Mouse (Mus musculus) spleen, adult 18-20 months (tissue): ENCODE measurements at regions not wholly inside any gene's neighbourhood (a gene's known extent, or its start where the extent isn't known, plus 50 kb on each side); places are given as distances from the start of the nearest gene placed in this dataset.

Source experiments
- DNase-seq, 2 experiments: peaks; one replicate each; pipeline ENCODE4 v3.0.0; 2022; ENCODE audit warnings: mixed read lengths in 2 of 2

DNA sequence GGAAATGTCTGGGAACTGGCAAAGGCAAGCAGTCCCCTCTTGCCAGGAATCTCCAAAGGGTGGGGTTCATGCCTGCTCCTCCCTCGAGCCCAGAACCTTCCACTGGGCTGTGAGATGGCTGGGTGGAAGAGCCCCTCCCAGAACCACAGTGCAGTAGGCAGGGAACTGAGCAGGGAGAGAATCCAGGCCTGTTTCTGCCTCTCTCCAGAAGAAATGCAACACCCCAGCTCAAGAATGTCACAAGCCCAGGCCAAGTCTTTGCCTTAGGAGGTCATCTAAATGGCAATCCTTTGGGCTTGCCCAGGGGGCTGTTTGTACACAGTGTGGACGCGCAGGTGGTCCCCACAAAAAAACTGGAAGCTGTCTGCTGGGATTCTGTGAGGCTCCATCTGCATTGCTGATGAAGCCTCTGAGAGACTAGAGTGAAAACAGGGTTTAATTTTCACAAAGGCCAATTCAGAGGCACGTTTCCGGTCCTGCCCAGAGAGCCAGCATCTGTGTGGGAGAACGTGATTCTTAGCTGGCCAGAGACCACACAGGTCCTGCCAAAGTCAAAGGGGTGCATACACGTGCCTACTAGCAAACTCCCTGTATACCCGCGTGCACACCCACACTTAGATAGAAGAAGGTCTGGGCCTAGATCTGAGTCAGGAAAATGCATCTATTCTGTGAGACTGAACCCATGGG is 129.0 kb downstream of the Hmg20a start:
- DNase-seq: no peak

DNA sequence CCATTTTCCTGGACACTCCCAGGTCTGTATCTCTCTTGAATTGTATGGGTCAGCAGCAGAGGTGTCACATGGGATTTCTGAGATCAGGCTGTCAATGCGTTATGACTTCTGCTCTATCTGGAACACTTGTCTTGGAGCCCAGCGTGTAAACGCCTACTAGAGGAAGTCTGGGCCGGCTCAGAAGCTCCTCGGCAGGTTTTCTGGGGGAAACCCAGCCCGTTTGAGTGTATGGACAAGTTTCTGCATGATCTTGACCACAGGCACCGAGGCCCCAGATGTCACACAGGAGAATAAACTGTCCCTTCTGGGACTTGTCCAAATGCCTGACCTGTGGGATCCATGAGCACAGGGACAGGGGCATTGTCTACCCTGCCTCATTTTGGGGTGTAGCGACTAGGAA is 131.4 kb downstream of the Hmg20a start:
- DNase-seq: no peak

DNA sequence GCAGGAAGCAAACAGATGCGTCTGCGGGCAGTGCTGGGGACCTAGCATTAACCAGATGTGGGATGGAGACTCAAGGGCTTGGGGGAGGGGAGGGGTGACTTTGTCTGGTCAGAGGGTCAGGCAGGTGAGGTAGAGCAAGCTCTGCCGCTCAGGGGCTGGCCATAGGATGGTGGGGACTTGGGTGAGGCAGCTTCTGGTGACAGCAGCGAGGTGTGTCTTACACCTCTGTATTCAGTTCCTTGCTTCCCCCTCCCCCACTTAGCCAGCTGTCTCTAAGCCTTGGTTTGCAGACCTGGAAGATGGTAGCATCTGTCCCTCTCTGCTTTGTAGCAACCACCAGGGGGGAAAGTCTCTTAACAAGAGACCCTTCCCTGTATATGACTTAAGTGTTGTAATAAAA is 131.8 kb downstream of the Hmg20a start:
- DNase-seq: no peak

DNA sequence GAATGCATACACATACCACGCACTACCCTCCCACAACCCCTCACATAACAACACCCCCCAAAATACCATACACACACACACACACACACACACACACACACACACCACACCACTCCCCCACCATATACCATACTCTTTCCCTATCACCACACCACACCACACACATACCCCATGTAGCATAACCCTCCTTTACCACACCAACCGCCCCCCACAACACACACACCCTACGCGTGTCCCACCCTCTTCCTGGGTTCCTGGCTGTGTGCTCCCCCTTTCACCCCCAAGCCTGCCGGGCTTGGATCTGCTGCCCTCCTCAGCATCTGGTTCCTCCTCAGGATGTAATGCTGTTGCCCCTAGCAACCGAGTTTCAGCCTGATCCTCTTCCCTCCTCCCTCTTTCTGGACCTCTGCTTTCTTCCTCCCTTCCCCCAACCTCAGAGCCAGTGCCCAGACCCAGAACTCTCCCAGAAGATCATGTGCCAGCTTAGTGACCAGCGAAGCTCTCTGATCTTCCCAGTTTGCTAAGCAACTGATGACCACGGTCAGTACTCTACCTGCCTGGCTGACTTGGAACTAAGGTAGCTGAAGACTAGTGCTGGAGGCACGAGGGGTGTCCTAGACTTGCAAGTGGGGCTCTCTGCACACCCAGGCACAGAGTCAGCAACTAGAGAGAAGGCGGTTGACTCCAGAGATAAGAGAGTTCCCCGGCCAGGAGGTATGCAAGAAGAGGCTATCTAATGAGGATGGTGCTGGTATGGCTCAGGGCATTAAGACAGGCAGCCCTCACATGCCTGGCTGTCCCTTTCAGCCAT is 133.2 kb downstream of the Hmg20a start:
- no peak for DNase-seq

DNA sequence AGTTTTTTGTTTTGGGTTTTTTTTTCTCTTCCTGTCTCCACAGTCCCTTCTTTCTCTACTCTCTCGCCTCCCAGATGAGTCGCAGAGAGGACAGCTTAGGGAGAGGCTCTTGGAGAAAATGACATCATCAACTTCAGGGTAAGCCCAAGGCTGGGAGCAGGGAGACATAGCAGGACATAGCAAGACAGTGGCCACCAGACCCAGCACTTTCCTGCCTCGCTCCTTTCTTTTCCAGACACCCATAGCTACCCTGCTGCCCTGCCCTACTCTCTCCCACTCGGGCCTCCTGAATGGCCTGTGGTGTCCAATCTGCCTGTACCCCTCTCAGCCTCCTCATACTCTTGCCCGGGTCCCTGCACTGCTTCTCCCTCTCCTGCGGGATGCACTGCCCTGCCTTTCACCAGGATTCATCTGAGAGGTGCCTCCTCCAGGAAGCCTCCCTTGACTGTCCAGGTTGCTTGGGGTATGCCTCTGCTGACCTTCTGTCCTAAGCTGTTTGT is 133.8 kb downstream of the Hmg20a start:
- DNase-seq: no peak

DNA sequence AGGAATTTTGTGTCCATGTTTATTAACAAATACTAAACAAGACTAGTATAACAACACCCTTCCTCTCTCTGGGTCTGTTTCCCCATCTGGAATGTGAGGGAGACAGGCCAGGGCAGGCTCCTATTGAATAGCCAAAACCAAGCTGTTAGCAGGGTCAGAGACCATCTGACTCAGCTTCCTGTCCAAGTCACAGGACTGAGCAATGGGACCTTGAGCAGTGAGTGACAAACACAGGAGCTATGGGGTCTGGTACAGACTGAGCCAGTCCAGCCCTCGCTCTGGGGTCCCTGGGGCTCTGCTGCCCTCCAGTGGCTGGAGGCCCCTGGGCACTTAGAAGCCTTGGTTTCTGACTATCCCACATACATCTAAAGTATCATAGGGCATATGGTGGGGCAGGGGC is 134.4 kb downstream of the Hmg20a start:
- DNase-seq: peak; percentile 36 to 61

DNA sequence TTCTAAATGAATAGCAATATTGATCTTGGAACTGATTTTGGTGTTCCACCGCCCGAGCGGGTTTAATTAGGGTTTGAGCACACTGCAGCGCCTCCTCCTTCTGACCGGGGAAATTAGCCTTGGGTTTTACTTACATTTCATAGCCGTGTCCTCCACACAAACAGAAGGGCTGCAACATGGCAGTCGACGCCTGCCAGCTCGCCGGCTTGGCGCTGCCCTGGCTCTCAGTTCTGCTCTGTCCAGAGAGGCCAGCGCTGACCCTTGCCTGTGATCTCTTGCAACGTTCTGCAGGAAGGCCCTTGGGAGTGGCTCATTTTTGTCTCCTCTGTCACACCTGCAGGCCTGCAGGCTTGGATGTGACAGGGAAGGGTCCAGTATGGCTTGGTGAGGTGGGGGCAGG is 135.2 kb downstream of the Hmg20a start:
- DNase-seq: no peak

DNA sequence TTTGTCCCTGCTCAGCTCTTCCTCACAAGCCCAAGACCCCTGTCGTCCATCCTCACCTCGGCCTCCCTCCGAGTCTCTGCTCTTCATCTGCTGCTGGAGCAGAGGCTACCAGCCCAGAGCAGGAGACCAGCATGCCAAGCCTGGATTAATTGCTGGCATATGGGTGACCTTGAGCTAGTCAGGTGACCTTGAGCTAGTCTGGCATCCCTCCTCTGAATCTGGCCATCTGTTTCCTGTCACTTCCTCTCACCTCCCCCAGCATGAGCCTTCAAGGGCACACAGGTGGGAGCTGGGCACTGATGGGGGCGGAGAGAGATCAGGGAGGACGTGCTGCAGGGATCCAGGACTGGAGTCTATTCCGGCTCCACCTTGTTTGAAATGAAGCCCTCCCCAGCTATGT is 135.7 kb downstream of the Hmg20a start:
- DNase-seq: no peak

DNA sequence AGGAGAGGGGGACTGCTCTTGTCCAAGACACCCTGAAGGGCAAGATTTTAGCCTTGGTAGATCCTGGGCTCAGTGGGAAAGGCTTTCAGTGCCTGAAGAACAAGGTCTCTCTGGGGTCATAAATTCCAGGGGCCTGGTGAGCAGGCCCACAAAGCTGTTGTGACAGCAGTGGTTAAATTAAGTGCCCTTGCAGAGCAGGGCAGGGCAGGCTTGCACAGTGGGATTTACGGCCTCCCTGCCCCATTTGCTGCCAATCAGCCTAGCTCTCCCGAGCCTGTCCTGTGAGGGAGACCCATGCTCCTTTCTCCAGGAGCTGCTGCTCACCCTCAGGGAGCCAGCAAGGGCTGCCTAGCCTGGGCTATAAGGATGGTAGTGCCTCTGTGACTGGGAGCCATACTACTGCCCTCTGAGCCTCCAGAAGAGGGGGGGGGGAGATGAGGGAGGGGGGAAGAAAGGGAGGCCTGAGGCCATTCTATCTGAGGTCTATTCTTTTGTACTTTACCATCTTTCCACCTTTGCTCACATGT is 141.3 kb downstream of the Hmg20a start:
- DNase-seq: no peak

DNA sequence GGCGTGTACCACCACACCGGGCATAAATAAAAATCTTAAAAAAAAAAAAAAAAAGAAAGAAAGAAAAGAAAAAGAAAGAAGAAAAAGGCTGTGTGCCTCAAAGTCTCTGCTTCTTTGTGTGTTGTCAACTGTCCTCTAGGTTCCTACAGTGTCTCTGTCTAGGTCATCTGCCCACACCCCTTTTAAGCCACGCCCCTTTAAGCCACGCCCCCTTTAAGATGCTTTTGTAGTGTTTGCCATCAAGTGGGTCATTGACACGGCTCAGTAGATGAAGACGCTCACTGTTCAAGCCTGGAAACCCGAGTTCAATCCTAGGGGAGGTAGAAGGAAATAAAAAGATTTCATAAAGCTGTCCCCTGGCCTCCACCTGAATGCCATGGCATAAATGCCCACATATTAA is 144.0 kb downstream of the Hmg20a start:
- DNase-seq: no peak

DNA sequence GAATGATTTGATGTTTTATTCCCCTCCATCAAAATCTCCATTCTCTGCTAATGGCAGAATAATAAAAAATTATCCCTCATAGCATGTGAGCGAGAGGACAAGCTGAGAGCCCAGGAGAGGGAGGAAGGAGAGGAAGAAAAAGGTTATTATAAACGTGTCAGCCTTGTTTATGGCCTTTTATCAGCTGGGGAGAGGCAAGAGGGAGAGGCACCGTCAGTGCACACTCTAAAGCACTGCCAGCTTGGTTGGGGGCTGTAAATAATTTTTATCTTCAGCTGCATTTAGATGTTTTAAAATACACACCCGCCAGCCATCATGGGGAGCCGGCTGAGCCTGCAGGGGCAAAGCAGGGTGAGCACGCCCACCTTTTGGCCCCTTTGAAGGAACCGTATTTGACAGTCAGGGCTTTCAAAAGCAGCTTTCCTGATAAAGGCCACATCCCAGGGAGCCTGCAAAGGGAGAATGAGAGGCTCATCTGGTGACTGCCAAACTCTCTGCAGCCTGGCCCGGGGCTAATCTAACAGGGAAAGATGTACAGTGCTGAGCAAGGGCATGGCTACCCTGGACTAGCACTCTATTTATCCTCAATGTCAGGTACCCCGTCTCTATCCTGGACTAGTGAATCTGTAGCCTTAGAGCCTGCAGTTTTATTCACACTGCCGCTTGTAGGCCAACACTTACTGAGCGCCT is 145.8 kb downstream of the Hmg20a start:
- DNase-seq: no peak
